Mouse (Mus musculus) liver, embryonic 14.5 days (tissue): ENCODE measurements around the gene Efcab12. TPM values are rescaled to one million over a fixed set of nuclear protein-coding genes. Genes with fewer than 3 reads are reported as not detected.

Experiments used
- ATAC-seq: fragments of 200-750 bp; cut with Nextera tagmentation; 2 replicates; pipeline ENCODE4 v1.8.0; 2017; ENCODE audit warnings: moderate number of reproducible peaks, mild to moderate bottlenecking, moderate library complexity; ENCODE audit not compliant: insufficient read depth
- DNase-seq, 3 experiments: peaks; one replicate each; pipeline ENCODE4 v3.0.0-alpha.2; 2012 to 2013; ENCODE audit warnings: low read depth in 3 of 3, low spot score in 3 of 3
- H3K27ac ChIP-seq: fragments of 300-500 bp; sonication (generic); 2 replicates; pipeline ENCODE4 v1.5.1; 2014; ENCODE audit warnings: moderate library complexity, mild to moderate bottlenecking, control low read depth, inconsistent platforms
- H3K27me3 ChIP-seq: fragments of 300-500 bp; sonication (generic); 2 replicates; pipeline ENCODE4 v1.6.1; 2014; ENCODE audit warnings: mild to moderate bottlenecking, low read length, moderate library complexity; ENCODE audit not compliant: control insufficient read depth, insufficient read depth
- H3K36me3 ChIP-seq: fragments of 300-500 bp; sonication (generic); replicated peaks from 2 replicates; pipeline ENCODE4 v1.6.1; 2014; ENCODE audit warnings: low read depth; ENCODE audit not compliant: control insufficient read depth, insufficient read depth
- H3K4me1 ChIP-seq, 2 experiments: fragments of 200-500 bp in 1 of 2; fragments of 300-500 bp in 1 of 2; sonication (generic) in 1 of 2; replicated peaks; 2 replicates each; pipeline ENCODE4 v1.6.1; 2012 to 2014; ENCODE audit warnings: antibody characterized with exemption in 1 of 2, inconsistent platforms in 1 of 2, low read length in 1 of 2; ENCODE audit not compliant: control insufficient read depth in 2 of 2, insufficient read depth in 2 of 2
- H3K4me2 ChIP-seq: fragments of 300-500 bp; sonication (generic); 2 replicates; pipeline ENCODE4 v1.6.1; 2014; ENCODE audit warnings: low read depth, mild to moderate bottlenecking, control low read depth, moderate library complexity
- H3K4me3 ChIP-seq, 2 experiments: fragments of 200-500 bp in 1 of 2; fragments of 300-500 bp in 1 of 2; sonication (generic) in 1 of 2; 2 replicates each; pipeline ENCODE4 v1.5.1; 2012 to 2014; ENCODE audit warnings: low read depth in 2 of 2, low read length in 2 of 2, mild to moderate bottlenecking in 2 of 2, control low read depth in 1 of 2, inconsistent platforms in 1 of 2, moderate library complexity in 1 of 2; ENCODE audit not compliant: insufficient read depth in 1 of 2
- H3K9ac ChIP-seq: fragments of 300-500 bp; sonication (generic); replicated peaks from 2 replicates; pipeline ENCODE4 v1.6.1; 2014; ENCODE audit warnings: mild to moderate bottlenecking, control low read depth, moderate library complexity
- H3K9me3 ChIP-seq: fragments of 300-500 bp; sonication (generic); 2 replicates; pipeline ENCODE4 v1.6.1; 2016; ENCODE audit warnings: low read length, mixed read lengths; ENCODE audit not compliant: control insufficient read depth
- CTCF ChIP-seq: IDR thresholded peaks from 2 replicates; pipeline ENCODE4 v1.5.1; 2016; ENCODE audit warnings: antibody characterized with exemption, low read depth, control low read depth
- EP300 ChIP-seq: IDR thresholded peaks from 2 replicates; pipeline ENCODE4 v1.6.1; 2016; ENCODE audit warnings: antibody characterized with exemption, low read depth
- WGBS: fragments of 180-500 bp; shearing (Covaris S2); extraction: QIAGEN DNeasy Blood & Tissue Kit; methylation state at CpG from one replicate; pipeline ENCODE4 v1.1.7; 2014; ENCODE audit not compliant: insufficient replicate concordance; 5-methylcytosine and 5-hydroxymethylcytosine counted together
- polyA plus RNA-seq, 2 experiments: library from polyadenylated mRNA; depleted of rRNA in 1 of 2; stranded (reverse) in 1 of 2; unstranded in 1 of 2; fragments of >200 nt; fragmentation: Nextera tagmentation in 1 of 2; extraction: Ambion mirVana in 1 of 2; gene quantifications; 2 replicates each; pipeline versions ENCODE4 v1.2.1 to v1.2.3; 2012 to 2014

Efcab12 gene
- polyA plus RNA-seq, 2 experiments, result 0.11 TPM; not detected in 1

DNA sequence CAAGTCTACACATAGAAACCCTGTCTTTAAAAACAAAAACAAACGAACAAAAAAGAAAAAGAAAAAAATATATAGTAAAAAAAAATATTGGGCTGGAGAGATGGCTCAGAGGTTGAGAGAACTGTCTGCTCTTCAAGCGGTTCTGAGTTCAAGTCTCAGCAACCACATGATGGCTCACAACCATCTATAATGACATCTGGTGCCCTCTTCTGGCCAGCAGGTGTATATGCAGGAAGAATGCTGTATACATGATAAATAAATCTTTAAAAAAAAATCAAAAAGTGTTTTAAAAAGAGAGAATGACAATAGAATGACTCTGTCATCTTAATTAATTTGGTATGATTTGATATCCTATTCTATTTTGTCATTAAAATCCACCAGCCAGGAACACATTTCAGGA lies 16.2 kb upstream of the Efcab12 start:
- H3K27ac ChIP-seq, result no peak overlapping the region
- TF ChIP-seq CTCF (peak; percentile 71), EP300 (no peak)
- no peaks in the 10 kb centered on the region for H3K27me3 ChIP-seq
- ATAC-seq (no peak), DNase-seq (peak in 1 of 3 experiments; percentile 24)
- H3K4me2 ChIP-seq, result no peak overlapping the region
- H3K9ac ChIP-seq, result no peak overlapping the region
- peaks cover 7 to 12% of the 10 kb centered on the region in 2 experiments for H3K4me1 ChIP-seq
- peaks cover 4% of the 10 kb centered on the region for H3K36me3 ChIP-seq
- no peaks in the 10 kb centered on the region for H3K9me3 ChIP-seq
- 51% methylated on average over 2 of the region's 2 CpGs for WGBS
- no peak overlapping the region for H3K4me3 ChIP-seq

- 52% methylated on average over 7 of the region's 7 CpGs for WGBS
Measured at GRCm38 (mm10) chr6:115853985-115854384, 15.8 kb upstream of the Efcab12 start.

GRCm38 (mm10) chr6:115853091-115853813 lies 15.0 kb upstream of the Efcab12 start, which contains the start of the genes Mbd4 and Ift122:
Gene Mbd4 (minus strand): TSS chr6:115853371.
Gene Ift122 (plus strand): TSS chr6:115853470.
- TF ChIP-seq EP300, result no peak
- TF ChIP-seq CTCF, result peak; percentile 56
- no peaks in the 10 kb centered on the region for H3K27me3 ChIP-seq
- peak within 1 kb of the TSS; percentile 70 to 79 for H3K4me3 ChIP-seq
- WGBS, result under 1% methylated on average over 51 of the region's 51 CpGs
- peak within 1 kb of the TSS; percentile 88 for H3K4me2 ChIP-seq
- ATAC-seq (peak; percentile 99), DNase-seq (peak; percentile 98 to 99 (median 99))
- H3K9me3 ChIP-seq, result no peaks in the 10 kb centered on the region
- peak within 1 kb of the TSS; percentile 91 for H3K27ac ChIP-seq
- H3K9ac ChIP-seq, result peak within 1 kb of the TSS; percentile 65
- H3K4me1 ChIP-seq, result peaks cover 7% of the 10 kb centered on the region in 2 experiments
- H3K36me3 ChIP-seq, result peaks cover 16% of the 10 kb centered on the region

More at GRCm38 (mm10) chr6:115853985-115854384, 15.8 kb upstream of the Efcab12 start:
- Histone ChIP-seq H3K4me3 (peak overlapping the region; percentile 70 to 76; a peak in 3 of 4 replicates), H3K4me2 (peak overlapping the region; percentile 88), H3K9me3 (no peaks in the 10 kb centered on the region), H3K27ac (no peak overlapping the region), H3K27me3 (no peaks in the 10 kb centered on the region), H3K36me3 (peaks cover 9% of the 10 kb centered on the region), H3K4me1 (peaks cover 7 to 12% of the 10 kb centered on the region in 2 experiments), H3K9ac (no peak overlapping the region)
- TF ChIP-seq CTCF (no peak), EP300 (no peak)
- DNase-seq (no peak), ATAC-seq (no peak)

DNA sequence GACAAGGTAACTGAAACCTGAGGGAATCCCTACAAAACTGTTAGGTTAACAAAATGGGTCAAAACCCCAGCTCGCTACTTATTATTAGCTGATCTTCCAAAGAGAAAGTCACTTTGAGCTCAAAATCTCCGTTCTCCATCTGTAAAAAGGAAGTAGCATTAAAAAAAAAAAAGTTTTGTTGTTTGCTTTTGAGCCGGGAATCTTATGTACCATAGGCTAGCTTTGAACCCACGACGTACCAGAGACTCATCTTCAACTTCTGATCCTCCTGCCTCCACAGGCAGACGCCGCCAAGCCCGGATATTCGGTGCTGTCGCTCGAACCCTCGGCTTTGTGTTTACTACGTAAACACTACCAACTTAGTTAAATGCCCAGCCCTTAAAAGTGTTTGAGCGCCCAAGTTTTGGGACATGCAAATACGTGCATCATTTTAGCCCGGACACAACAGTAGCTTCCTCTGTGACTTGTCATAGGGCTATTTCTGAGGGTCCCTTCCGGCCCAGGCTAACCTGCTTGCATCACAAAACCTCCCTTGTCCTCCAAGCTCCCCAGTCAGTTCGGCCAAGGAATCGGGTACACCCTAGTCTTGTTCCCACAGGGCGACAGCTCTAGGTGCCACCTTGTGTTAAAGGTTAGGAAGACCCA lies 14.4 kb upstream of the Efcab12 start:
- Histone ChIP-seq H3K9ac (peak overlapping the region; percentile 65), H3K4me1 (peaks cover 7% of the 10 kb centered on the region in 2 experiments), H3K27ac (peak overlapping the region; percentile 91), H3K36me3 (peaks cover 20% of the 10 kb centered on the region), H3K9me3 (no peaks in the 10 kb centered on the region), H3K4me2 (peak overlapping the region; percentile 88), H3K27me3 (no peaks in the 10 kb centered on the region), H3K4me3 (peak overlapping the region; percentile 70 to 79)
- no peak for TF ChIP-seq EP300
- TF ChIP-seq CTCF, result no peak
- 2% methylated on average over 20 of the region's 20 CpGs for WGBS
- ATAC-seq (peak; percentile 67; the same call in 1 of the 2 replicates), DNase-seq (no peak)
